Mouse (Mus musculus): Measurements from ENCODE around the gene Ciita. TPM values are rescaled to one million over a fixed set of nuclear protein-coding genes. Genes with fewer than 3 reads are reported as not detected.

Gene Ciita
- polyA plus RNA-seq, 1 experiment from 2014 or later: 0.14 TPM

GRCm38 (mm10) chr16:10570708-10571107 lies 90.8 kb downstream of the Ciita start:
- no peak for DNase-seq (ENCODE audit: low spot score, missing footprints)
- Histone ChIP-seq H3K4me1 (ENCODE audit: control insufficient read depth, insufficient read depth, low read length) (no peaks in the 10 kb centered on the region), H3K9me3 (ENCODE audit: control insufficient read depth, low read length) (no peaks in the 10 kb centered on the region), H3K4me2 (no peak overlapping the region), H3K36me3 (ENCODE audit: control insufficient read depth, insufficient read depth, low read length) (no peaks in the 10 kb centered on the region), H3K27me3 (ENCODE audit: control insufficient read depth, insufficient read depth, low read length) (no peaks in the 10 kb centered on the region), H3K4me3 (ENCODE audit: low read depth, low read length) (no peak overlapping the region), H3K27ac (ENCODE audit: low read depth, low read length) (no peak overlapping the region), H3K9ac (ENCODE audit: low read length) (no peak overlapping the region)
- no peak for ATAC-seq (ENCODE audit: low FRiP score)
- WGBS: 70% methylated on average over 1 of the region's 1 CpGs

DNA sequence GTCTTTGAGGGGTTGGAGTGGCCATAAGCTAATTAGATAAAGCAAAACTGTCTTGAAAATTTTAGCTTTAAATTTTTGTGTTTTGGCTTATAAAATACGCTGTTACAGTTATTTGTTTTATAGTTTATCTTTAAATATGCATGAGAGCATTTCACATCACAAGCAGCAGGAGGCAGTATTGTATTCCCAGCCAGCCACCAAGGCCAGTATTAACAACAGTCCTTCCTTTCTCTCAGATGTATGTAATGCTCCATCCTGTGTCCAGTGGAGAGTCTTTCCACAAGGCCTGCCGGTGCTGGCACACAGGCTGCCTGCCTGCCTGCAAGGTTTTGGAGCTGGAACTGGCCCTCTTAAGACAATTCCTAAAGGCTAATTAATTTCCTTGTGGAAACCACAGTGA lies 92.0 kb downstream of the Ciita start:
- H3K4me1 ChIP-seq (ENCODE audit: control insufficient read depth, insufficient read depth, low read length): no peaks in the 10 kb centered on the region
- no peak overlapping the region for H3K27ac ChIP-seq (ENCODE audit: low read depth, low read length)
- H3K4me3 ChIP-seq (ENCODE audit: low read depth, low read length): no peak overlapping the region
- no peaks in the 10 kb centered on the region for H3K9me3 ChIP-seq (ENCODE audit: control insufficient read depth, low read length)
- no peak overlapping the region for H3K9ac ChIP-seq (ENCODE audit: low read length)
- no peak overlapping the region for H3K4me2 ChIP-seq
- 62% methylated on average over 2 of the region's 2 CpGs for WGBS
- no peak for ATAC-seq (ENCODE audit: low FRiP score)
- H3K27me3 ChIP-seq (ENCODE audit: control insufficient read depth, insufficient read depth, low read length): no peaks in the 10 kb centered on the region
- no peaks in the 10 kb centered on the region for H3K36me3 ChIP-seq (ENCODE audit: control insufficient read depth, insufficient read depth, low read length)
- DNase-seq (ENCODE audit: low spot score, missing footprints): no peak

GRCm38 (mm10) chr16:10574936-10575335 lies 95.1 kb downstream of the Ciita start:
- ATAC-seq (ENCODE audit: low FRiP score): no peak
- Histone ChIP-seq H3K36me3 (ENCODE audit: control insufficient read depth, insufficient read depth, low read length) (no peaks in the 10 kb centered on the region), H3K4me1 (ENCODE audit: control insufficient read depth, insufficient read depth, low read length) (no peaks in the 10 kb centered on the region), H3K4me3 (ENCODE audit: low read depth, low read length) (no peak overlapping the region), H3K4me2 (no peak overlapping the region), H3K9me3 (ENCODE audit: control insufficient read depth, low read length) (no peaks in the 10 kb centered on the region), H3K27ac (ENCODE audit: low read depth, low read length) (no peak overlapping the region), H3K9ac (ENCODE audit: low read length) (no peak overlapping the region), H3K27me3 (ENCODE audit: control insufficient read depth, insufficient read depth, low read length) (no peaks in the 10 kb centered on the region)
- WGBS: 74% methylated on average over 2 of the region's 2 CpGs
- DNase-seq (ENCODE audit: low spot score, missing footprints): no peak

DNA sequence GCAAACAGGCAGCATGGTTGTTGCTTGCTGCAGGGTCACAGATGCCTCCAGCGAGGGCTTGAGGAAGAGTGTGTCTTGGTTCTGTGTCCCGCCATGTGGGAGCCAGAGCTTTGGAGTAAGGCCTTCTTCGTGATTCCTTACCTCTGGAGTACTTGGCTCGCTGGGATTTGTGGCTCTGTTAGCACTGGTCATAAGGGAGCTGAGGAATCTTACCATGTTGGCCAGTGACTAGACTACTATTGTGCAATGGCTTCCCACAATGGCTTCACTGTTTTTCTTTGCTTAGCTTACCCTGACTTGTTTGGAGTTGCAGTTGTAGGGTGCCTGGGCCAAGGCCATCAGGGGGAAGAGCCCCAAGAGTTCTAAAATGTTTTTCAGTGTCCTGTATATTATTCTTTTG lies 96.1 kb downstream of the Ciita start:
- H3K4me2 ChIP-seq: no peak overlapping the region
- no peak overlapping the region for H3K27ac ChIP-seq (ENCODE audit: low read depth, low read length)
- no peaks in the 10 kb centered on the region for H3K36me3 ChIP-seq (ENCODE audit: control insufficient read depth, insufficient read depth, low read length)
- no peaks in the 10 kb centered on the region for H3K9me3 ChIP-seq (ENCODE audit: control insufficient read depth, low read length)
- H3K9ac ChIP-seq (ENCODE audit: low read length): no peak overlapping the region
- H3K4me1 ChIP-seq (ENCODE audit: control insufficient read depth, insufficient read depth, low read length): no peaks in the 10 kb centered on the region
- H3K27me3 ChIP-seq (ENCODE audit: control insufficient read depth, insufficient read depth, low read length): no peaks in the 10 kb centered on the region
- 89% methylated on average over 4 of the region's 4 CpGs for WGBS
- no peak for DNase-seq (ENCODE audit: low spot score, missing footprints)
- no peak for ATAC-seq (ENCODE audit: low FRiP score)
- no peak overlapping the region for H3K4me3 ChIP-seq (ENCODE audit: low read depth, low read length)

- ATAC-seq (ENCODE audit: low FRiP score) (no peak), DNase-seq (ENCODE audit: low spot score, missing footprints) (no peak)
- H3K36me3 ChIP-seq (ENCODE audit: control insufficient read depth, insufficient read depth, low read length): no peaks in the 10 kb centered on the region
- no peak overlapping the region for H3K4me3 ChIP-seq (ENCODE audit: low read depth, low read length)
- no peaks in the 10 kb centered on the region for H3K4me1 ChIP-seq (ENCODE audit: control insufficient read depth, insufficient read depth, low read length)
- H3K9me3 ChIP-seq (ENCODE audit: control insufficient read depth, low read length): no peaks in the 10 kb centered on the region
- H3K27ac ChIP-seq (ENCODE audit: low read depth, low read length): no peak overlapping the region
- no peak overlapping the region for H3K4me2 ChIP-seq
- 72% methylated on average over 5 of the region's 5 CpGs for WGBS
- no peaks in the 10 kb centered on the region for H3K27me3 ChIP-seq (ENCODE audit: control insufficient read depth, insufficient read depth, low read length)
- H3K9ac ChIP-seq (ENCODE audit: low read length): no peak overlapping the region
Observed at GRCm38 (mm10) chr16:10577548-10577947, 97.7 kb downstream of the Ciita start.

Other genes starting within 250 kb of the Ciita start
- 3.2 and 4.3 TPM in 2 replicates for gene Emp2, start 166.1 kb upstream of the Ciita start, polyA plus RNA-seq (2014; fragmentation: Nextera tagmentation; extraction: Ambion mirVana)
- gene Tekt5, start 84.6 kb upstream of the Ciita start, polyA plus RNA-seq (2014; fragmentation: Nextera tagmentation; extraction: Ambion mirVana): 0.16 and 0.18 TPM in 2 replicates
- gene Nubp1, start 68.1 kb upstream of the Ciita start, polyA plus RNA-seq (2014; fragmentation: Nextera tagmentation; extraction: Ambion mirVana): 66.5 and 71.8 TPM in 2 replicates
- 24.5 and 25.0 TPM in 2 replicates for gene Tvp23a, start 32.7 kb upstream of the Ciita start, polyA plus RNA-seq (2014; fragmentation: Nextera tagmentation; extraction: Ambion mirVana)
- 23.8 and 27.3 TPM in 2 replicates for gene Dexi, start 63.0 kb downstream of the Ciita start, polyA plus RNA-seq (2014; fragmentation: Nextera tagmentation; extraction: Ambion mirVana)
- 41.2 and 43.4 TPM in 2 replicates for gene Clec16a, start 65.3 kb downstream of the Ciita start, polyA plus RNA-seq (2014; fragmentation: Nextera tagmentation; extraction: Ambion mirVana)